Mouse (Mus musculus) hindbrain, embryonic 11.5 days (tissue): ENCODE data around the gene Setd1a. TPM values are rescaled to one million over a fixed set of nuclear protein-coding genes. Genes with fewer than 3 reads are reported as not detected.

ENCODE experiments used
- ATAC-seq: fragments of 200-750 bp; cut with Nextera tagmentation; 2 replicates; pipeline ENCODE4 v1.8.0; 2017; ENCODE audit warnings: mild to moderate bottlenecking, moderate TSS enrichment, moderate library complexity; ENCODE audit not compliant: low FRiP score
- DNase-seq: peaks from one replicate; pipeline ENCODE4 v3.0.0-alpha.2; 2015; ENCODE audit warnings: low spot score
- H3K27ac ChIP-seq: fragments of 300-500 bp; sonication (generic); 2 replicates; pipeline ENCODE4 v1.5.1; 2014; ENCODE audit warnings: mild to moderate bottlenecking, low read depth, low read length
- H3K27me3 ChIP-seq: fragments of 300-500 bp; sonication (generic); 2 replicates; pipeline ENCODE4 v1.6.1; 2014; ENCODE audit warnings: mild to moderate bottlenecking, low read length, moderate library complexity, mixed read lengths; ENCODE audit not compliant: control insufficient read depth, insufficient read depth
- H3K36me3 ChIP-seq: fragments of 300-500 bp; sonication (generic); 2 replicates; pipeline ENCODE4 v1.6.1; 2014; ENCODE audit warnings: mild to moderate bottlenecking, low read length, moderate library complexity, mixed read lengths; ENCODE audit not compliant: control insufficient read depth, insufficient read depth
- H3K4me1 ChIP-seq: fragments of 300-500 bp; sonication (generic); replicated peaks from 2 replicates; pipeline ENCODE4 v1.6.1; 2014; ENCODE audit warnings: low read length, mixed read lengths; ENCODE audit not compliant: control insufficient read depth, insufficient read depth
- H3K4me2 ChIP-seq: fragments of 300-500 bp; sonication (generic); replicated peaks from 2 replicates; pipeline ENCODE4 v1.6.1; 2014; ENCODE audit warnings: mild to moderate bottlenecking, low read depth, low read length
- H3K4me3 ChIP-seq: fragments of 300-500 bp; sonication (generic); 2 replicates; pipeline ENCODE4 v1.5.1; 2014; ENCODE audit warnings: low read depth, low read length
- H3K9ac ChIP-seq: fragments of 300-500 bp; sonication (generic); 2 replicates; pipeline ENCODE4 v1.6.1; 2014; ENCODE audit warnings: low read depth, low read length
- H3K9me3 ChIP-seq: fragments of 300-500 bp; sonication (generic); 2 replicates; pipeline ENCODE4 v1.6.1; 2016; ENCODE audit warnings: low read length; ENCODE audit not compliant: control insufficient read depth
- WGBS: fragments of 180-500 bp; shearing (Covaris S2); extraction: QIAGEN DNeasy Blood & Tissue Kit; methylation state at CpG from one replicate; pipeline ENCODE4 v1.1.7; 2014; 5-methylcytosine and 5-hydroxymethylcytosine counted together
- polyA plus RNA-seq: library from polyadenylated mRNA; unstranded; fragments of >200 nt; fragmentation: Nextera tagmentation; extraction: Ambion mirVana; gene quantifications from 2 replicates; pipeline ENCODE4 v1.2.1, GENCODE M21; 2014

The Setd1a gene
- polyA plus RNA-seq, 1 experiment from 2014 or later: 22.4 TPM

GRCm38 (mm10) chr7:127776878-127777473, 506 bp downstream of the Setd1a start:
- Histone ChIP-seq H3K9me3 (no peaks in the 10 kb centered on the region), H3K36me3 (peaks cover 5% of the 10 kb centered on the region; the same call in 1 of the 2 replicates), H3K4me1 (peaks cover 5% of the 10 kb centered on the region; the same call in 1 of the 2 replicates), H3K4me2 (peak overlapping the region; percentile 80), H3K27me3 (no peaks in the 10 kb centered on the region), H3K9ac (peak overlapping the region; percentile 90), H3K27ac (peak overlapping the region; percentile 95), H3K4me3 (peak overlapping the region; percentile 93)
- DNase-seq: peak; percentile 96
- under 1% methylated on average over 60 of the region's 70 CpGs for WGBS
- ATAC-seq: peak; percentile 92

DNA sequence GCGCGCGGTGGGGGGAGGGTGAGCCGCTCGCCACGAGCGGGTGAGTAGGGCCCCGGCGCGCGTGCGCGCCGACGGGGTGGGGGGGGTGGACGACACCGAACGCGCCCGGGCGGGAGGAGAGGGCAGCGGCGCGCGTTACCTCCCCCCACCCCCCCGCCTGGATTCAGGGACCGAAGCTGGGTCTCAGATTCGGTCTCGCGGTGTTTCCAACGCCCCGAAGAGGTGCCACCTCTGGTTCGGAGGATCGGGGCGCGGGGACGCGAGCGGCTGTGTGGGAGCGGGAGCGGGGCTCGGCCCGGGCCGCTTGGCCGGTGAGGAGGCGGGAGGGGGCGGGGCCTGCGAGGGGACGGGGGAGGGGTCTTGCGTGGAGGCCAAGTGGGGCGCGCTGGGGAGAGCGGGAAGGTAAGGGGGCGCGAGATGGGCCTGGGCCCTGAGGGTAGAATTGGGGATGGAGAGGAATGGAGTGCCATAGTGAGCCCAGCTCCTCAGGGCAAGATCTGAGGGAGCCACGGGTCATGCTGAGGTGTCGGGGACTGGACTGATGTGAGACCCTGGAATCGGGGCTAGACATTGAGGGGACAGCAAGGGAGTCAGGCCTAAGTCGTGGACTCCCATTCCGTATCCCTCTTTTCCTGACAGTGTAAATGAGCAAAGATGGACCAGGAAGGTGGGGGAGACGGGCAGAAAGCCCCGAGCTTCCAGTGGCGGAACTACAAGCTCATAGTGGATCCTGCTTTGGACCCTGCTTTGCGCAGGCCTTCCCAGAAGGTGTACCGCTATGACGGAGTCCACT, 1.2 kb downstream of the Setd1a start:
- WGBS: 4% methylated on average over 34 of the region's 66 CpGs
- peaks cover 5% of the 10 kb centered on the region; the same call in 1 of the 2 replicates for H3K4me1 ChIP-seq
- H3K4me2 ChIP-seq: peak overlapping the region; percentile 80
- ATAC-seq (peak; percentile 48), DNase-seq (peak; percentile 73)
- peak overlapping the region; percentile 93 for H3K4me3 ChIP-seq
- H3K9ac ChIP-seq: peak overlapping the region; percentile 90
- peaks cover 5% of the 10 kb centered on the region; the same call in 1 of the 2 replicates for H3K36me3 ChIP-seq
- H3K27ac ChIP-seq: peak overlapping the region; percentile 95
- H3K9me3 ChIP-seq: no peaks in the 10 kb centered on the region
- H3K27me3 ChIP-seq: no peaks in the 10 kb centered on the region

DNA sequence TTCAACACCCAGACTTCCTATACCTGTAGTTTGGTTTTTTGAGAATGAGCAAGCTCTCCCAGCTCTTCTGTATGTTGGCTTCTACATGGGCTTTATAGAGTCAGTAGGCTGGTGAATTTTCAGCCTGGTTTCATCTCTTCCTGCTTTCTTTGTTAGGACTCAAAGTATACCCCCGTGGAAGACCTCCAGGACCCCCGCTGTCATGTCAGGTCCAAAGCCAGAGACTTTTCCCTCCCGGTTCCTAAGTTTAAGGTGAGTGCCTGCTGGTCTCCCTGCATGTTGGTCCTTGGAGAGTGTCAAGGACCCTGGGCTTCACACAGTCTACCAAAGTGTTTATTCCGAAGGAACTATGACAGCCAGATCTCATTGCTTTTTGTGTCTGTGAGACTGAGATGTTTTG, 1.9 kb downstream of the Setd1a start:
- H3K4me1 ChIP-seq: peaks cover 5% of the 10 kb centered on the region; the same call in 1 of the 2 replicates
- peak overlapping the region; percentile 90 for H3K9ac ChIP-seq
- H3K27ac ChIP-seq: no peak overlapping the region

GRCm38 (mm10) chr7:127785308-127785707, 8.8 kb downstream of the Setd1a start, which contains the start of gene Gm49388:
Gene Gm49388, plus strand, starts transcription at chr7:127785608.
- Histone ChIP-seq H3K9me3 (no peaks in the 10 kb centered on the region), H3K9ac (no peak within 1 kb of the TSS), H3K4me3 (no peak within 1 kb of the TSS), H3K4me2 (no peak within 1 kb of the TSS), H3K27me3 (no peaks in the 10 kb centered on the region), H3K36me3 (peaks cover 19% of the 10 kb centered on the region), H3K4me1 (no peaks in the 10 kb centered on the region), H3K27ac (no peak within 1 kb of the TSS)
- ATAC-seq (no peak), DNase-seq (no peak)
- 87% methylated on average over 7 of the region's 7 CpGs for WGBS

More for the DNA sequence above, 1.9 kb downstream of the Setd1a start:
- WGBS: 84% methylated on average over 4 of the region's 4 CpGs
- Histone ChIP-seq H3K27me3 (no peaks in the 10 kb centered on the region), H3K4me2 (peak overlapping the region; percentile 80), H3K9me3 (no peaks in the 10 kb centered on the region), H3K36me3 (peaks cover 5% of the 10 kb centered on the region; the same call in 1 of the 2 replicates), H3K4me3 (peak overlapping the region; percentile 93)
- DNase-seq: no peak
- no peak for ATAC-seq

- H3K4me2 ChIP-seq: no peak overlapping the region
- no peak overlapping the region for H3K4me3 ChIP-seq
- no peak overlapping the region for H3K9ac ChIP-seq
- 93% methylated on average over 23 of the region's 23 CpGs for WGBS
- no peak for DNase-seq
- H3K36me3 ChIP-seq: peaks cover 23% of the 10 kb centered on the region
- no peak for ATAC-seq
- no peaks in the 10 kb centered on the region; the same call in 1 of the 2 replicates for H3K4me1 ChIP-seq
- no peak overlapping the region for H3K27ac ChIP-seq
- H3K27me3 ChIP-seq: no peaks in the 10 kb centered on the region
- no peaks in the 10 kb centered on the region for H3K9me3 ChIP-seq
Observed at GRCm38 (mm10) chr7:127797076-127797845, 20.8 kb downstream of the Setd1a start.

DNA sequence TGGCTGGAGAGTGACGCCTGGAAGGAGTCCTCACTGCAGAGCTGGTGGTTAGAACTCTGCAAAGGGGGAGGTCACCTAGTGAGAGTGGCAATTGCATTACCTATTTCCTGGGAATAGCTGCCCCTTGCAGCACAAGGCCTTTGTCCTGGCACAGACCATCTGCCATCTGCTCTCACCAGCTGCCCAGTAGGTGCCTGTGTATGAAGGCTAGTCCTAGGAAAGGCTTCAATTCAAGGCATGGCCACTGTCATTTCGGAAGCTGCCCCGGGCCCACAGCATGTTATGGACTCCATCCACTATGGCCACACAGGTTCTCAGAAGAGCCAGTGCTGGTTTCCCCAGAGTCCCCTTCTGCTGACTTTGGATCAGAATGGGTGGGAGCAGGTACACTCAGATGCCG, 22.1 kb downstream of the Setd1a start:
- no peak overlapping the region for H3K4me3 ChIP-seq
- no peaks in the 10 kb centered on the region for H3K9me3 ChIP-seq
- ATAC-seq (no peak), DNase-seq (no peak)
- no peaks in the 10 kb centered on the region for H3K27me3 ChIP-seq
- peaks cover 20% of the 10 kb centered on the region for H3K36me3 ChIP-seq
- H3K9ac ChIP-seq: no peak overlapping the region
- H3K4me1 ChIP-seq: no peaks in the 10 kb centered on the region; the same call in 1 of the 2 replicates
- H3K4me2 ChIP-seq: no peak overlapping the region
- no peak overlapping the region for H3K27ac ChIP-seq
- WGBS: 99% methylated on average over 4 of the region's 4 CpGs

DNA sequence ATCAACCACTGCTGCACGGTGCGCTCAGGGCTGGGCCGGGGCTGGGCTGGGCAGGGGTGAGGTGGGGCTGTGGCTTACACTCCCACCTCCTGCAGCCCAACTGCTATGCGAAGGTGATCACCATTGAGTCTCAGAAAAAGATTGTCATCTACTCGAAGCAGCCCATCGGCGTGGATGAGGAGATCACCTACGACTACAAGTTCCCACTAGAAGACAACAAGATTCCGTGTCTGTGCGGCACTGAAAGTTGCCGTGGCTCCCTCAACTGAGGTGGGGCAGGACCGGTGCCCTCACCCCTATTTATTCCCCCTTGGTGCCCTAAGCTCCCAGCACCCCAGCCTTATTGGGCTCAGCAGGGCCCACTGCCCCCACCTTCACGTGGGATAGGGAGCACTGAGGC, 22.7 kb downstream of the Setd1a start:
- H3K27ac ChIP-seq: no peak overlapping the region
- H3K4me2 ChIP-seq: no peak overlapping the region
- DNase-seq (no peak), ATAC-seq (no peak)
- H3K36me3 ChIP-seq: peaks cover 20% of the 10 kb centered on the region
- H3K27me3 ChIP-seq: no peaks in the 10 kb centered on the region
- H3K4me3 ChIP-seq: no peak overlapping the region
- 90% methylated on average over 13 of the region's 13 CpGs for WGBS
- no peak overlapping the region for H3K9ac ChIP-seq
- H3K4me1 ChIP-seq: no peaks in the 10 kb centered on the region; the same call in 1 of the 2 replicates
- no peaks in the 10 kb centered on the region for H3K9me3 ChIP-seq

DNA sequence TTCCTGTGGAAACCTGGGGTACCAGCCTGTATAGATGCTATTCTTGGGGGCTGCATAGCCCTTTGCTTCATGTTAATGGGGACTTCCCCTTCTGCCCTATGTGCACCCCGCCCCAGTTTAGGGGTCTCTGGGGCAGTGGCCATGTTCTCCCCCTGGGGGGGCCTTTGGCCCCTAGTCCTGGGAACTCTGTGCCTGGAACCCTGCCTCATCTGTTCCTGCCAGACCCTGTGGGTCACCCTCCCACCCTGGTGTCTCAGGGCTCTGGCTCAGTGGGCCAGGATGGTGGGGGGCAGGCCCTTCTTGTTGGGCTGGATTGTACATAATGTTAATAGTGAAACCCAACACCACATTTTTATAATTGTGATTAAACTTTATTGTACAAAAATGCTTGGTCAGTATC, 23.3 kb downstream of the Setd1a start:
- H3K4me3 ChIP-seq: no peak overlapping the region
- ATAC-seq: no peak
- H3K27me3 ChIP-seq: no peaks in the 10 kb centered on the region
- H3K36me3 ChIP-seq: peaks cover 20% of the 10 kb centered on the region
- DNase-seq: no peak
- no peak overlapping the region for H3K4me2 ChIP-seq
- 93% methylated on average over 1 of the region's 1 CpGs for WGBS
- H3K9me3 ChIP-seq: no peaks in the 10 kb centered on the region
- H3K27ac ChIP-seq: no peak overlapping the region
- no peak overlapping the region for H3K9ac ChIP-seq
- no peaks in the 10 kb centered on the region; the same call in 1 of the 2 replicates for H3K4me1 ChIP-seq
